Comparison of ENCODE assay signal across 18 mouse cellular contexts in the genomic region with DNA sequence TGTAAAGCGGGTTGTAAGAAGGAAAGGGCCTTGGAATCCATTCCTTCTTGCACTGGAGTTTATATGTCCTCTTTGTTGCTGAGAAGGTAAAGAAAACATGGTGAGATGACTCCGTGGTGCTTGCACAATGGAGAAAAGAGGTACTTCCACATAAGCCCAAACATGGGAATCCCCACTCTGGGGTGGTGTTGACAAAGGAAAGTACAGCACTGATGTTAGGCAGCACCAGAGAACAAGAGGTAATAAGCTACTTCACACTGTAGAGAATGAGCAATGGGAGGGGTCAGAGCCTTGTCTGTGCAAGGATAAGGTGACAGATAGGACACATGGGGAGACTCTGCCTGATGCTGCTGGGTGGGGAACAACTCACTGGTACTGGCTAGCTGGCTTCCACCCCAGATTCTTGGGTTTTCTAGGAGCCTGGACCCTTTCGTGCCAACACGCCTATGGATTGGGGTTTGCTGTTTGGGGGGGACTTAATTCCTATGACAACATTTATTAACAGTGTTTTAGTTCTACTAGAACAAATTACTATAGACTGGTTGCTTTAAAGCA. TPM values are rescaled to one million over a fixed set of nuclear protein-coding genes. Genes with fewer than 3 reads are reported as not detected.
DNase-seq lines count a peak whose midpoint lies in the region; ATAC-seq and TF ChIP-seq lines count a peak whose summit lies in the region.
"Had no signal": no experiment of that assay in that cellular context is flagged by ENCODE, and none has a peak within 500 bp of the region (broad histone marks: within the 10 kb centered on the region; RNA-seq: fewer than 3 reads in every experiment).

No protein-coding gene starts in this region.

- no peaks in the 10 kb centered on the region for H3K36me3 ChIP-seq in liver, embryonic 16.5 days (ENCODE audit: control insufficient read depth, insufficient read depth)
- H3K36me3 ChIP-seq in liver, embryonic 12.5 days, result no peaks in the 10 kb centered on the region
- H3K36me3 ChIP-seq in myocyte (ENCODE audit: control insufficient read depth, insufficient read depth), result no peaks in the 10 kb centered on the region
- H3K36me3 ChIP-seq: forebrain, embryonic 15.5 days; hindbrain, embryonic 10.5 days; liver, embryonic 13.5 days; midbrain, embryonic 13.5 days had no signal

- 0 out of 2 replicates have a peak overlapping the region, but pooled peaks have one; percentile 9 for H3K4me2 ChIP-seq in liver, embryonic 16.5 days (ENCODE audit: low read depth, low read length)
- no peak overlapping the region for H3K4me2 ChIP-seq in liver, embryonic 12.5 days
- peak overlapping the region; percentile 5 for H3K4me2 ChIP-seq in myocyte (ENCODE audit: low read depth)
- H3K4me2 ChIP-seq: forebrain, embryonic 15.5 days; heart, embryonic 11.5 days; liver, embryonic 13.5 days; midbrain, embryonic 13.5 days had no signal

- H3K79me2 ChIP-seq in myocyte (ENCODE audit: control insufficient read depth, insufficient read depth), result no peaks in the 10 kb centered on the region

- ATAC-seq in liver, embryonic 16.5 days (ENCODE audit: low read depth), result peak; percentile 27; the same call in 1 of the 2 replicates
- ATAC-seq in liver, embryonic 12.5 days, result no peak
- ATAC-seq in activated CD4-positive, CD25-positive, alpha-beta regulatory T cell, adult 4 months, result no peak
- ATAC-seq: forebrain, embryonic 15.5 days; intestine, embryonic 16.5 days; midbrain, embryonic 13.5 days had no signal

- WGBS in liver, embryonic 16.5 days (ENCODE audit: insufficient replicate concordance), result 63% methylated on average over 4 of the region's 4 CpGs
- 64% methylated on average over 4 of the region's 4 CpGs for WGBS in liver, embryonic 12.5 days (ENCODE audit: insufficient replicate concordance)

- no peaks in the 10 kb centered on the region for H3K27me3 ChIP-seq in liver, embryonic 16.5 days (ENCODE audit: control insufficient read depth, insufficient read depth, low read depth, low read length)
- H3K27me3 ChIP-seq in liver, embryonic 12.5 days (replicated peaks), result no peaks in the 10 kb centered on the region
- H3K27me3 ChIP-seq in myocyte (ENCODE audit: control insufficient read depth, insufficient read depth, insufficient read length), result no peaks in the 10 kb centered on the region
- H3K27me3 ChIP-seq: forebrain, embryonic 15.5 days; liver, embryonic 13.5 days; midbrain, embryonic 13.5 days had no signal

- H3K4me1 ChIP-seq in liver, embryonic 16.5 days (ENCODE audit: control insufficient read depth, low read depth, low read length), result no peaks in the 10 kb centered on the region
- H3K4me1 ChIP-seq in liver, embryonic 12.5 days, result no peaks in the 10 kb centered on the region
- H3K4me1 ChIP-seq: liver, embryonic 13.5 days had no signal

- no peak overlapping the region for H3ac ChIP-seq in myocyte (ENCODE audit: control insufficient read depth, insufficient read length)

- H3K4me3 ChIP-seq in liver, embryonic 16.5 days (ENCODE audit: low read depth, low read length), result no peak overlapping the region
- no peak overlapping the region for H3K4me3 ChIP-seq in liver, embryonic 12.5 days
- no peak overlapping the region for H3K4me3 ChIP-seq in myocyte
- H3K4me3 ChIP-seq: forebrain, embryonic 15.5 days; hindbrain, embryonic 10.5 days; liver, embryonic 13.5 days; midbrain, embryonic 13.5 days had no signal

- H3K9ac ChIP-seq in liver, embryonic 16.5 days (ENCODE audit: low read depth, low read length), result no peak overlapping the region
- no peak overlapping the region for H3K9ac ChIP-seq in liver, embryonic 12.5 days
- H3K9ac ChIP-seq: forebrain, embryonic 15.5 days; liver, embryonic 13.5 days; midbrain, embryonic 13.5 days had no signal

- H3K27ac ChIP-seq in liver, embryonic 16.5 days (ENCODE audit: low read length), result no peak overlapping the region
- no peak overlapping the region for H3K27ac ChIP-seq in liver, embryonic 12.5 days
- H3K27ac ChIP-seq: forebrain, embryonic 15.5 days; hindbrain, embryonic 10.5 days; liver, embryonic 13.5 days; midbrain, embryonic 13.5 days had no signal

- DNase-seq in CD4-positive, CD25-positive, alpha-beta regulatory T cell, adult 2 months (ENCODE audit: low read depth, low spot score), result peak; percentile 44
- DNase-seq in induced T-regulatory cell, adult 2 months (ENCODE audit: low read depth), result peak; percentile 65
- no peak for DNase-seq in cerebellum, postnatal 36 days
- DNase-seq: adrenal gland, postnatal 10 days; gastrocnemius, postnatal 10 days; liver, embryonic 13.5 days; right cerebral cortex, postnatal 14 days had no signal

- TF ChIP-seq POLR2A in myocyte (IDR thresholded peaks at IDR 0.05; ENCODE audit: insufficient read length, low read depth), result no peak

- no peaks in the 10 kb centered on the region for H3K9me3 ChIP-seq in liver, embryonic 16.5 days (replicated peaks; ENCODE audit: control insufficient read depth, low read length)
- no peaks in the 10 kb centered on the region for H3K9me3 ChIP-seq in liver, embryonic 12.5 days (replicated peaks)
- H3K9me3 ChIP-seq: forebrain, embryonic 15.5 days; hindbrain, embryonic 10.5 days; liver, embryonic 13.5 days; midbrain, embryonic 13.5 days had no signal

TF ChIP-seq in myocyte, 11 proteins besides CTCF, POLR2A, EP300 and RAD21:
- TF ChIP-seq USF1 (IDR thresholded peaks at IDR 0.05; ENCODE audit: low read depth) (no peak), REST (IDR thresholded peaks at IDR 0.05; ENCODE audit: insufficient read depth, insufficient read length) (no peak), TCF12 (IDR thresholded peaks at IDR 0.05; ENCODE audit: insufficient read depth, poor library complexity, severe bottlenecking) (no peak), POLR2AphosphoS2 (IDR thresholded peaks at IDR 0.05; ENCODE audit: insufficient read length, low read depth) (no peak)

RNA-seq across cellular contexts. Expression of a gene that starts 49.6 kb away (rescaled TPM):
- not detected in 2 replicates for polyA plus RNA-seq in liver, embryonic 16.5 days (2015; fragmentation: Nextera tagmentation; extraction: Ambion mirVana)
- polyA plus RNA-seq in liver, embryonic 12.5 days (2016; fragmentation: Nextera tagmentation; extraction: Ambion mirVana), result not detected in 2 replicates
- 0.02 TPM for polyA plus RNA-seq in myocyte (2012; fragmentation: generic; extraction: Trizol)
- polyA plus RNA-seq in activated CD4-positive, CD25-positive, alpha-beta regulatory T cell, adult 4 months (2017; shearing (Covaris generic)), result under 1 TPM in 1 of 2 experiments, not detected in 1; 0.63 TPM
- polyA plus RNA-seq: forebrain, embryonic 15.5 days; heart, embryonic 11.5 days; hindbrain, embryonic 10.5 days; intestine, embryonic 16.5 days; large intestine, adult 2 months; liver, embryonic 13.5 days; midbrain, embryonic 13.5 days; testis, adult 2 months had no signal

Comparison
In these comparisons a context has a peak if more than half of its experiments do, and no peak if none do; other contexts are left out.
1. DNase-seq: peak in CD4-positive, CD25-positive, alpha-beta regulatory T cell, adult 2 months (single experiment) and induced T-regulatory cell, adult 2 months (single experiment); none in cerebellum, postnatal 36 days (0 of 2).